Mouse (Mus musculus) lung, adult 2 months (tissue): ENCODE measurements around the gene Gnb1l.

Source experiments
- CTCF ChIP-seq: fragments of 200-500 bp; IDR thresholded peaks from 2 replicates; pipeline ENCODE4 v1.5.1; 2011; ENCODE audit warnings: mild to moderate bottlenecking, low read length, control low read depth; ENCODE audit not compliant: insufficient read depth
- POLR2A ChIP-seq: fragments of 200-500 bp; IDR thresholded peaks from 2 replicates; pipeline ENCODE4 v1.6.1; 2011; ENCODE audit warnings: low read depth, mild to moderate bottlenecking, control low read depth, low read length, borderline replicate concordance; ENCODE audit errors: extremely low read depth

- no peak for TF ChIP-seq CTCF
- TF ChIP-seq POLR2A, result no peak
Observed at GRCm38 (mm10) chr16:18608226-18608625, 109.7 kb downstream of the Gnb1l start.
